Mouse (Mus musculus) stomach, postnatal 0 days (tissue): ENCODE results near the gene Gon7. TPM values are rescaled to one million over a fixed set of nuclear protein-coding genes. Genes with fewer than 3 reads are reported as not detected.

Experiments
- ATAC-seq: fragments of 200-750 bp; cut with Nextera tagmentation; 2 replicates; pipeline ENCODE4 v1.8.0; 2017; ENCODE audit not compliant: low FRiP score, low TSS enrichment
- DNase-seq: peaks from one replicate; pipeline ENCODE4 v3.0.0-alpha.2; 2016; ENCODE audit warnings: low spot score
- H3K27ac ChIP-seq: fragments of 300-500 bp; sonication (generic); replicated peaks from 2 replicates; pipeline ENCODE4 v1.5.1; 2014; ENCODE audit warnings: mild to moderate bottlenecking, control low read depth
- H3K27me3 ChIP-seq: fragments of 300-500 bp; sonication (generic); 2 replicates; pipeline ENCODE4 v1.6.1; 2014; ENCODE audit warnings: low read length; ENCODE audit not compliant: control insufficient read depth, insufficient read depth
- H3K36me3 ChIP-seq: fragments of 300-500 bp; sonication (generic); 2 replicates; pipeline ENCODE4 v1.6.1; 2014; ENCODE audit warnings: low read length, mixed read lengths; ENCODE audit not compliant: control insufficient read depth, insufficient read depth
- H3K4me1 ChIP-seq: fragments of 300-500 bp; sonication (generic); replicated peaks from 2 replicates; pipeline ENCODE4 v1.6.1; 2014; ENCODE audit warnings: antibody characterized with exemption; ENCODE audit not compliant: control insufficient read depth, insufficient read depth
- H3K4me2 ChIP-seq: fragments of 300-500 bp; sonication (generic); replicated peaks from 2 replicates; pipeline ENCODE4 v1.6.1; 2014; ENCODE audit warnings: low read depth, mild to moderate bottlenecking, control low read depth, moderate library complexity
- H3K4me3 ChIP-seq: fragments of 300-500 bp; sonication (generic); 2 replicates; pipeline ENCODE4 v1.5.1; 2014; ENCODE audit warnings: low read depth, low read length, control low read depth
- H3K9ac ChIP-seq: fragments of 300-500 bp; sonication (generic); 2 replicates; pipeline ENCODE4 v1.6.1; 2014; ENCODE audit warnings: mild to moderate bottlenecking, low read length, control low read depth, mixed read lengths
- H3K9me3 ChIP-seq: fragments of 300-500 bp; sonication (generic); 2 replicates; pipeline ENCODE4 v1.6.1; 2016; ENCODE audit warnings: low read length; ENCODE audit not compliant: control insufficient read depth
- CTCF ChIP-seq: IDR thresholded peaks from 2 replicates; pipeline ENCODE4 v1.5.1; 2016; ENCODE audit warnings: antibody characterized with exemption, low read depth, mild to moderate bottlenecking, moderate library complexity
- EP300 ChIP-seq: optimal IDR thresholded peaks from 2 replicates; pipeline ENCODE3; 2016; ENCODE audit warnings: antibody characterized with exemption
- WGBS: fragments of 180-500 bp; shearing (Covaris S2); extraction: QIAGEN DNeasy Blood & Tissue Kit; methylation state at CpG from one replicate; pipeline ENCODE4 v1.1.7; 2014; 5-methylcytosine and 5-hydroxymethylcytosine counted together
- polyA plus RNA-seq: library from polyadenylated mRNA; unstranded; fragments of >200 nt; fragmentation: Nextera tagmentation; extraction: Ambion mirVana; gene quantifications from 2 replicates; pipeline ENCODE4 v1.2.1, GENCODE M21; 2015

The Gon7 gene
- polyA plus RNA-seq, 1 experiment from 2014 or later: 14.7 TPM

GRCm38 (mm10) chr12:102740285-102740684 is 17.3 kb downstream of the Gon7 start:
- Histone ChIP-seq H3K9me3 (no peaks in the 10 kb centered on the region), H3K27ac (no peak overlapping the region), H3K4me1 (0 out of 2 replicates have a peak, but pooled peaks cover 3% of the 10 kb centered on the region), H3K4me2 (no peak overlapping the region), H3K27me3 (no peaks in the 10 kb centered on the region), H3K4me3 (no peak overlapping the region), H3K9ac (no peak overlapping the region), H3K36me3 (no peaks in the 10 kb centered on the region)
- 54% methylated on average over 3 of the region's 3 CpGs for WGBS
- ATAC-seq: no peak
- TF ChIP-seq CTCF (peak; percentile 74), EP300 (no peak)
- no peak for DNase-seq

GRCm38 (mm10) chr12:102739096-102739495 is 18.5 kb downstream of the Gon7 start:
- Histone ChIP-seq H3K27ac (no peak overlapping the region), H3K4me3 (no peak overlapping the region), H3K36me3 (no peaks in the 10 kb centered on the region), H3K9ac (no peak overlapping the region), H3K4me2 (no peak overlapping the region), H3K27me3 (no peaks in the 10 kb centered on the region), H3K9me3 (no peaks in the 10 kb centered on the region), H3K4me1 (0 out of 2 replicates have a peak, but pooled peaks cover 3% of the 10 kb centered on the region)
- TF ChIP-seq CTCF: no peak
- no peak for TF ChIP-seq EP300
- no peak for ATAC-seq
- no peak for DNase-seq
- 62% methylated on average over 5 of the region's 5 CpGs for WGBS

GRCm38 (mm10) chr12:102733381-102733780 is 24.2 kb downstream of the Gon7 start:
- H3K9me3 ChIP-seq: no peaks in the 10 kb centered on the region
- DNase-seq: peak; percentile 79
- peaks cover 2% of the 10 kb centered on the region; the same call in 1 of the 2 replicates for H3K4me1 ChIP-seq
- TF ChIP-seq EP300 (no peak), CTCF (peak; percentile 80)
- no peak overlapping the region for H3K9ac ChIP-seq
- WGBS: 6% methylated on average over 4 of the region's 5 CpGs
- H3K27me3 ChIP-seq: no peaks in the 10 kb centered on the region
- H3K4me2 ChIP-seq: no peak overlapping the region
- H3K4me3 ChIP-seq: no peak overlapping the region
- ATAC-seq: no peak
- no peaks in the 10 kb centered on the region for H3K36me3 ChIP-seq
- H3K27ac ChIP-seq: no peak overlapping the region

- 22% methylated on average over 16 of the region's 16 CpGs for WGBS
- no peak overlapping the region for H3K9ac ChIP-seq
- ATAC-seq: peak; percentile 0
Measured at GRCm38 (mm10) chr12:102730798-102731619, 26.6 kb downstream of the Gon7 start.

GRCm38 (mm10) chr12:102729855-102730797 is 27.5 kb downstream of the Gon7 start:
- Histone ChIP-seq H3K9ac (no peak overlapping the region), H3K4me1 (peaks cover 2% of the 10 kb centered on the region; the same call in 1 of the 2 replicates), H3K9me3 (no peaks in the 10 kb centered on the region), H3K27me3 (no peaks in the 10 kb centered on the region), H3K27ac (peak overlapping the region; percentile 84), H3K4me2 (peak overlapping the region; percentile 15; the same call in 1 of the 2 replicates), H3K36me3 (no peaks in the 10 kb centered on the region), H3K4me3 (no peak overlapping the region)
- DNase-seq (peak; percentile 91), ATAC-seq (peak; percentile 96)
- TF ChIP-seq CTCF (no peak), EP300 (no peak)
- 36% methylated on average over 26 of the region's 26 CpGs for WGBS

More at GRCm38 (mm10) chr12:102730798-102731619, 26.6 kb downstream of the Gon7 start:
- peak; percentile 30 for DNase-seq
- TF ChIP-seq EP300 (no peak), CTCF (no peak)
- Histone ChIP-seq H3K4me3 (no peak overlapping the region), H3K4me1 (peaks cover 2% of the 10 kb centered on the region; the same call in 1 of the 2 replicates), H3K27me3 (no peaks in the 10 kb centered on the region), H3K9me3 (no peaks in the 10 kb centered on the region), H3K4me2 (peak overlapping the region; percentile 15; the same call in 1 of the 2 replicates), H3K27ac (peak overlapping the region; percentile 84), H3K36me3 (no peaks in the 10 kb centered on the region)
